Mouse (Mus musculus): ENCODE measurements around the gene Rnf167. TPM values are rescaled to one million over a fixed set of nuclear protein-coding genes. Genes with fewer than 3 reads are reported as not detected.

Gene Rnf167
- polyA plus RNA-seq, 1 experiment from 2014 or later: 113 TPM

DNA sequence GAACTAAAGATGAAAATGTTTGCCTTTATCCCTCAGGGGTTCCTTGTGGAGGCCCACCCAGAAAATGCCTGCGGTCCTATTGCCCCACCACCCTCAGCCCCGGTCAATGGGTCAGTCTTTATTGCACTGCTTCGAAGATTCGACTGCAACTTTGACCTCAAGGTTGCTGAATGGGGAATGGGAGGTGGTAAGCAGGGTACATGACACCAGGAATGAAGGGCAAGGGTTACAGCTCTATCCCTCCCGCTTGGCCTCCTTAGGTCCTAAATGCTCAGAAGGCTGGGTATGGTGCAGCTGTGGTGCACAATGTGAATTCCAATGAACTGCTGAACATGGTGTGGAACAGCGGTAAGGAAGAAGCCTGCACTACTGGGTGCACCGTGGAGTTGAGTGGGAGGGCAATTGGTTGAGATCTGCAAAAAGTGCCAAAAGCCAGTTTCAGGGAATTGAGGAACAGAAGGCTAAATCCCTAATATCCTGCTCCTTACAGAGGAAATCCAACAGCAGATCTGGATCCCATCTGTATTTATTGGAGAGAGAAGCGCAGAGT, 2.2 kb downstream of the Rnf167 start:
- Histone ChIP-seq H3K9ac (ENCODE audit: low read depth, low read length) (0 out of 2 replicates have a peak overlapping the region, but pooled peaks have one; percentile 90), H3K27me3 (ENCODE audit: insufficient read depth, low read length) (no peaks in the 10 kb centered on the region), H3K4me3 (replicated peaks; ENCODE audit: low read depth, low read length) (no peak overlapping the region), H3K4me2 (ENCODE audit: low read length) (0 out of 2 replicates have a peak overlapping the region, but pooled peaks have one; percentile 99), H3K4me1 (replicated peaks; ENCODE audit: insufficient read depth, low read length) (peaks cover 20% of the 10 kb centered on the region; the same call in 1 of the 2 replicates), H3K9me3 (replicated peaks; ENCODE audit: low read length) (no peaks in the 10 kb centered on the region), H3K36me3 (ENCODE audit: insufficient read depth, low read length) (peaks cover 51% of the 10 kb centered on the region), H3K27ac (no peak overlapping the region)
- WGBS: 69% methylated on average over 8 of the region's 8 CpGs
- no peak for TF ChIP-seq CTCF (IDR thresholded peaks at IDR 0.05; ENCODE audit: low read depth)
- ATAC-seq (replicated peaks; ENCODE audit: low FRiP score, low read depth) (no peak), DNase-seq (ENCODE audit: low spot score) (no peak)

DNA sequence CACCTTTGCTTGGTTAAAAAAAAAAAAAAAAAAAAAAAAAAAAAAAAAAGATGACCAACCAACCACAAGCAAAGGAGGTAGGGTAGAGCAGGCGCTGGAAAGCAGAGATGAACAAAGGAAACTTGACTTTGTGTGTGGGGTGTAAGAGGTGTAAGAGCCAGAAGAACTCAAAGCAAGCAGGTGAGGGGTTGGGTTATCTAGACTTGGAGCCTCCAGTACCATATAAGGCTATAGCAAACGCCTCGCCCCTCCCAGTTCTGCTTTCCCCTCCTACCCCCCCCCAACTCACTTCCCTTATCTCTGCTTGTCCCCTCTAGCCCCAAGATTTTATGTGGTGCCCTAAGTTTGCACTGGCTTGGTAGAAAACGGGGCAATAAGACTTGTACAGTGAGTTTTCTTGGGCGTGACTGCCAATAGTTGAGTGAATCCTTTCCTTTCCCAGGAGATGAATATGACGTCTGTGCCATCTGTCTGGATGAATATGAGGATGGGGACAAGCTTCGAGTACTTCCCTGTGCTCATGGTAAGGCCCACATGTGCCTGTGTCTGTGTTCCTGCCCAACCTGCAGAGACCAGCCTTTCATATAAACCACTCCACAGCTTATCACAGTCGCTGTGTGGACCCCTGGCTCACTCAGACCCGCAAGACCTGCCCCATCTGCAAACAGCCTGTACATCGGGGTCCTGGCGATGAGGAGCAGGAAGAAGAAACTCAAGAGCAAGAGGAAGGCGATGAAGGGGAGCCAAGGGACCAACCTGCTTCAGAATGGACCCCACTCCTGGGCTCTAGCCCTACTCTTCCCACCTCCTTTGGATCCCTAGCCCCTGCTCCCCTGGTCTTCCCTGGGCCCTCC, 3.5 kb downstream of the Rnf167 start:
- H3K27me3 ChIP-seq (ENCODE audit: insufficient read depth, low read length): no peaks in the 10 kb centered on the region
- no peaks in the 10 kb centered on the region for H3K9me3 ChIP-seq (replicated peaks; ENCODE audit: low read length)
- peak overlapping the region; percentile 16; the same call in 1 of the 2 replicates for H3K4me2 ChIP-seq (ENCODE audit: low read length)
- DNase-seq (ENCODE audit: low spot score): peak; percentile 5
- H3K36me3 ChIP-seq (ENCODE audit: insufficient read depth, low read length): peaks cover 38% of the 10 kb centered on the region
- no peak for ATAC-seq (replicated peaks; ENCODE audit: low FRiP score, low read depth)
- WGBS: 72% methylated on average over 12 of the region's 12 CpGs
- H3K4me3 ChIP-seq (replicated peaks; ENCODE audit: low read depth, low read length): no peak overlapping the region
- peaks cover 16% of the 10 kb centered on the region; the same call in 1 of the 2 replicates for H3K4me1 ChIP-seq (replicated peaks; ENCODE audit: insufficient read depth, low read length)
- no peak overlapping the region for H3K9ac ChIP-seq (ENCODE audit: low read depth, low read length)
- no peak for TF ChIP-seq CTCF (IDR thresholded peaks at IDR 0.05; ENCODE audit: low read depth)
- no peak overlapping the region for H3K27ac ChIP-seq

- H3K9ac ChIP-seq (ENCODE audit: low read depth, low read length): no peak overlapping the region
- peaks cover 38% of the 10 kb centered on the region for H3K36me3 ChIP-seq (ENCODE audit: insufficient read depth, low read length)
- no peaks in the 10 kb centered on the region for H3K27me3 ChIP-seq (ENCODE audit: insufficient read depth, low read length)
- TF ChIP-seq CTCF (IDR thresholded peaks at IDR 0.05; ENCODE audit: low read depth): no peak
- H3K4me3 ChIP-seq (replicated peaks; ENCODE audit: low read depth, low read length): no peak overlapping the region
- no peaks in the 10 kb centered on the region for H3K9me3 ChIP-seq (replicated peaks; ENCODE audit: low read length)
- 63% methylated on average over 2 of the region's 2 CpGs for WGBS
- H3K4me2 ChIP-seq (ENCODE audit: low read length): no peak overlapping the region
- H3K4me1 ChIP-seq (replicated peaks; ENCODE audit: insufficient read depth, low read length): peaks cover 17% of the 10 kb centered on the region
- ATAC-seq (replicated peaks; ENCODE audit: low FRiP score, low read depth): no peak
- H3K27ac ChIP-seq: no peak overlapping the region
- no peak for DNase-seq (ENCODE audit: low spot score)
Measured at GRCm38 (mm10) chr11:70651391-70651790, 4.4 kb downstream of the Rnf167 start.

DNA sequence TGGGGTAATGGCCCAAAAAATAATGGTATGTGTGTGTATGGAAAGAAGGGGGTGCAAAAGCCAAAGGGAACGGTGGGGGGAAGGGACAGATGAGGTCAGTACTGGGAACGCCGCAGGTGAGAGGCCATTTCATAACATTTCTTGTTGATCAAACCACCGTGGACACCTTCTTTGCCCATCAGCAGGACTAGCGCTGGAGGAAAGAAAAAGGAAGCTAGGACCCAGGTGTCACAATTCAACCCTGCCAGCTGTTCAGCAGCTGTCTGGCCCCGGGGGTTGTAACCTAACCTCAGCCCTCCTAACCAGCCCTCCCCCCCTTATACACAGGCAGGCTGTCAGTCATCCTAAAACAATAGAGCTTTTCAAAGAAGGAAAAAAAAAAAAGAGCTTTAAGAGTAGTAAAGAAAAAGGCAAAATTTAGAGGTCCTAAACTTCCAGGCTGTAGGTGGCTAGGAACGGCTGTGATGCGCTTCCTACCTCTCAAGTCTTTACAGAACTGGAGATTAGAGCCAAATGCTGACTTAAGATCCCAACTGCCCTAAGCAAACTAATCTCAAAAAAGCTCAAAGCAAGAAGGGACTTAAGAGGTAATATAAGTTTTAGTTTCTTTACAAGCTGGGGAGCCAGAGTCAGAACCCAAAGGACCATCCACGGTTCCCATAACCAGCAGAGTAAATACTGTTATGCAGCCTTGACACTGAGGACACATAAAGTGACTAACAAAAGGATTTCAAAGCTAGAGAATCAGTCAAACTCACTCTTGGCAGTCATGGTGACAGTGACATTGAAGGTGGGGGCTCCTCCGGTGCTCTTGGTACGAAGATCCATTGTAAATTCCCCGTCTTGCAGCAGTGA, 5.2 kb downstream of the Rnf167 start:
- Histone ChIP-seq H3K4me1 (replicated peaks; ENCODE audit: insufficient read depth, low read length) (peaks cover 23% of the 10 kb centered on the region), H3K9me3 (replicated peaks; ENCODE audit: low read length) (no peaks in the 10 kb centered on the region), H3K36me3 (ENCODE audit: insufficient read depth, low read length) (peaks cover 38% of the 10 kb centered on the region), H3K27ac (0 out of 2 replicates have a peak overlapping the region, but pooled peaks have one; percentile 31), H3K27me3 (ENCODE audit: insufficient read depth, low read length) (no peaks in the 10 kb centered on the region), H3K9ac (ENCODE audit: low read depth, low read length) (peak overlapping the region; percentile 98), H3K4me3 (replicated peaks; ENCODE audit: low read depth, low read length) (peak overlapping the region; percentile 91), H3K4me2 (ENCODE audit: low read length) (peak overlapping the region; percentile 90)
- no peak for ATAC-seq (replicated peaks; ENCODE audit: low FRiP score, low read depth)
- TF ChIP-seq CTCF (IDR thresholded peaks at IDR 0.05; ENCODE audit: low read depth): no peak
- 42% methylated on average over 12 of the region's 12 CpGs for WGBS
- peak; percentile 15 for DNase-seq (ENCODE audit: low spot score)

DNA sequence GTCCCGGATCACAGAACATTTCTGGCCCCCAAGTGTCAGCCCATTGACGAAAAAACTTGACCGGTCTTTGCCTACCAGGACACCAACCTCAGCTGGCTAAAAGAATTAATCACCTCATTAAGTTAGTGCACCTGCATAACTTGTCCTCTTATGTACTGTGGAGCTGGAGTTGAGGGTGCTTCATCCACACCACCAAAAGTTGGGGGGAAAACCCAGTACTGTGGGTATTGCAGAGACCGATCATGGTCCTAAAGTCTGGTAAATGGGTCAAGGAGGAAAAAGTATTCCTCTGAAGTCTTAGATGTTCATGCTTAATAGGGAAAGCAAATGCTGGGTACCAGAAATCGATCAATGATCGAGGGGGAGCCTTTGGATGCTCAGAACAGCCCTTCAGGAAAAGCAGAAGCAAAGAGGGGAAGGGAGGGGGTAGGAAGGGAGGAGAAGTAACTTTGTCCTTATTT, 5.9 kb downstream of the Rnf167 start:
- peak overlapping the region; percentile 90 for H3K4me2 ChIP-seq (ENCODE audit: low read length)
- ATAC-seq (replicated peaks; ENCODE audit: low FRiP score, low read depth): no peak
- no peak for DNase-seq (ENCODE audit: low spot score)
- no peak for TF ChIP-seq CTCF (IDR thresholded peaks at IDR 0.05; ENCODE audit: low read depth)
- peaks cover 38% of the 10 kb centered on the region for H3K36me3 ChIP-seq (ENCODE audit: insufficient read depth, low read length)
- peaks cover 29% of the 10 kb centered on the region for H3K4me1 ChIP-seq (replicated peaks; ENCODE audit: insufficient read depth, low read length)
- H3K27ac ChIP-seq: peak overlapping the region; percentile 99
- H3K9ac ChIP-seq (ENCODE audit: low read depth, low read length): peak overlapping the region; percentile 98
- H3K9me3 ChIP-seq (replicated peaks; ENCODE audit: low read length): no peaks in the 10 kb centered on the region
- H3K27me3 ChIP-seq (ENCODE audit: insufficient read depth, low read length): no peaks in the 10 kb centered on the region
- H3K4me3 ChIP-seq (replicated peaks; ENCODE audit: low read depth, low read length): peak overlapping the region; percentile 91
- WGBS: 30% methylated on average over 6 of the region's 6 CpGs

All from kidney, postnatal 0 days (tissue).